Mouse (Mus musculus) MN1 (cell line): ENCODE results near the gene Tnnt3.

Experiments
- DNase-seq: peaks from one replicate; pipeline ENCODE4 v3.0.0-alpha.2; 2016; ENCODE audit warnings: low spot score

Tnnt3 gene

DNA sequence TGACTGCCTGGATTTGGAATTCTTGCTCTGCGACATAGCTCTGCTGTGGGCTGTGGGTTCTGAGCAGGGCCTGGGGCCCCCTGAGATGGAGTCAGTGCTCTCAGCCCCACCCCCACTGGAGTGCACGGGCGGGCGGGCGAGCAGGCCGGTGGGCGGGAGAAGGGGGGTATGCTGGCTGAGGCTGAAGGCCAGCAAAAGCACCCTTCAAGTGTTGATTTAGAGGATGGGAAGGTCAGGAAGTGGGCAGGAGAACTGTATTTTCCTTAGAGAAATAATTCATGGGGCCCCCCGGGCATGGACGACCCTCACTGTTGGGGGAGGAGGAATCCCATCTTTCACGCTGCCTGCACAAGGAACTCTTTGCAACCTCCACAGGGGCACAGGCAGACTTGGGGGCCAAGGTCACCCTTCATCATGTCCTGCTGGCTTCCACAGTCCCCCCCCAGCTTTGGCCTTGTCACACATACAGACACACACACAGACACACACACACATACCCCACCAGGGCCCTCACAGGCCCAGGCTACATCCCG lies 44.2 kb downstream of the Tnnt3 start:
- no peak for DNase-seq

DNA sequence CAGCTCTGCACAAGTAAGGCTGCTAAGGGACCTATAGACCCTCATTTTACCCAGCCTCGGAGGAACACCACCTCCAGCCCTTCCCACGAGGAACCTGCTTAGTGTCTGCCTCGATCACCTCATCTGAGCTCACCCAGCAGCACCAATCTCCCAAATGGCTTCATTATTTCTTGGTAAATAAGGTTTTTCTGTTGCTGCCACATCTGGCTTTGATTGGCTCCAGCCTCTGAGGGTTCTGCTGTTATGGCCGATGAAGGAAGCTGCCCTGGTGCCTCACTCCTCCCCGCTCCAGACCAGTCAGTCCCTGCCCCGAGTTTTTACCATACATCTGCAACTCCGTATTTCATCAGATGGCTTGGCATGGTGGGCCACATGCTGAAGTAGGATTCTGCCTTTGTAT lies 47.3 kb downstream of the Tnnt3 start:
- DNase-seq, result no peak

DNA sequence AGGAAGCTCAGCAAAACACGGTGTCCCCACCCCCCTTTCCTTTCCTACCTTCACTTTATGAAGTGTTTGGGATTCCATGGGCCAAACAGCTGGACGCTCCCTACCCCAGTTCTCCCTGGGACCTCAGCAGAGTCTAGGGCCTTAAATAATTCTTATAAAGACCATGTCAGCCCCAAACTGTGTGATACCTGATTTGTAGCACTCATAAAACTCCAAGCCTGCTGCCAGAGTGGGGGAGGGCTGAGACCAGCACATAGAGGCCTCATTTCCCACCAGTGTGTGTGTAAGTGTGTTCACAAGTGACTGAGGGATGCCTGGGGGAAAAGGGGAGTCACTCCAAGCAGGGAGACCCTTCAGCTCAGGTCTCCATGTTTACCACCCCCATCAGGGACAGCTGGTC lies 49.2 kb downstream of the Tnnt3 start:
- no peak for DNase-seq

DNA sequence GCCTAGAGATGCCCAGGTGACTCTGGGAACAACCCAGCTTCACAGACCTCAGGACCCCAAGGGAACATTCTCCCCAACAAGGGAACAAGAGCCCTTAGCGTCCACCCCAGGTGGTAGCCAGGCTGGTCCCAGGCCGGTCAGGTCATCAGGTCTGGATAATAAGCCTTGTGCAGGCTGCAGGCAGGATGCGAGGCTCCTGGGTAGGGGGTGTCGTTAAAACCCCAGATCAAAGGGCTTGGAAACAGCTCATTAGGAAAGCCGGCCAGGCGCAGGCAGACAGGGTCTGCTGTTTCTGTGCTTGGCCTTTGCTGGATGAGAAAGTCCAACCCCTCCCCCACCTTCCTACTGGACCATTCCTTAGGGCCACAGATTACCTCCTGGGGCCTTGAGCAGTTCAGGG lies 50.1 kb downstream of the Tnnt3 start:
- DNase-seq, result no peak

DNA sequence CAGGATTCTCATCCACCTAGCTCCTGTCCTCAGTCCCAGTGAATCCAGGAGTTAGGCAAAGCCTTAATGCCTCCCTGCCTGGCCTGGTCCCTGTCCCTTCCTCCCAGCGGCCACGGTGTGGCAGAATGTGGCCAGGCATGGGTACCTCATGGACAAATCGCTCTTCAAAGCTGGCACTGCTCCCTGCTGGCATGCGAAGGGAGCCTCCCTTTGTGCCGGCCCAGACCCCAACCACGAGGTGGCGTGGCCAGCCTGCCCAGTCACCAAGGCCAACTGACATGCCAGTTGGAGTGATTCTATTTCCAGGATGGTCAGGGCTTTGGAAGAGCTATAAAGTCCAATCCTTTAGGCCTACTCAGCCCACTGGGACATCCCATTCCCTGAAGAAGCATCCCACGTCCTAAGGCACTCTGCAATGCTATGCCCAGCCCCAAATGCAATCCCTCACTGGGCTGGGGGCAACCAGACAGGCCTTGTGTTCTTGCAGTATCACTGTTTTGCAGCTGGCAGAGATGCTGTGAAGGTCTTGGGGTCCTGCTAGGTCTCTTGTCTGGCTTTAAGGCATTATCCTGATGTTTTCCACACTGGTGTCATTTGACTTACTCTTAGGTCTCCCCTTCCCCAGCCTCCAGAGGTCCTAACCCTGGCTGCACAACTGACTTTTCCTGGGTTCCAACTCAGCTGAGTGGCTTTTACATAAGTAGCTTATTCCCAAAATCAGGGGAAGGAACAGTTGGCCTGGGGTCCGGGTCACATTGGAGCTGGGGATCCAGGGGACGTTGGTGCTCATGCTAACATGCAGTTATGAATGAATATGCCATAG lies 51.5 kb downstream of the Tnnt3 start:
- peak; percentile 75 for DNase-seq

DNA sequence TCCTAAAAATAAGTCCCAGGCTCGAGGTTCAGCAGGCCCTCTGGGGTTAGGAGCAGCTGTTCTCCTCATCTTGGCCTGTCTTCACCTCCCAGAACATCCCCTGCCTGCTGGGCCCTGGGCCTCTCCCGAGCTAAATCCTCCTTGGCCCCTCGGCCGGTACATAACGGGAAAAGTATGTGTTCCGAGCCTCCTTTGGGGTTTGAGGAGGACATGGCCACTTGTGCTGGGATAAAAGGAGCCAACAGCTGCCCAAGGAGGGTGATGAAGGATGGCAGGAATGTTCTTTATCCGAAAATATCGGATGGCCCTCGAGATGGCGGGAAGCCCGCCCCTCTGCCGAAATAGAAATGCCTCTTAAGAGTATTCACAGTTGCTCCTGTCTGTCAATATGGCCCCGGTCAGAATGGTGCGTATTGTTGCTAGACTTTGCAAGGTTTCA lies 52.3 kb downstream of the Tnnt3 start:
- DNase-seq, result no peak

DNA sequence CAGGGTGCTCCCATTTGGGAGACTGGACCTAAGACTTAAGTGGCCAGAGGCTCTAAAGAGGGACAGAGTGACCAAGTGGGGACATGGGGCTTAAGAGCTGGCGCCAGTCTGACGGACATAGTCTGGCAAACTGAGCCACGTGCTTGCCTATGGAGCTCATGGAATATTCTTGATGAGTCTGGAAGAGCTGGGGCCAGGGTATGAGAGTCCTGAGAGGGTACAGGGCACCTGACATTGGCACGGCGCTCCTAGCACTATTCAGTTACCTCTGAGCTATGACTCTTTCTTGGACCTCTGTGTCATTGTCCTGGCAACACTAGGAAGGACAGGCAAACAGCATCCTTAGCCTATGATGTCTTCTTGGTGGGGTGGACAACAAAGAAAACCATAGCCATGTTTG lies 53.1 kb downstream of the Tnnt3 start:
- DNase-seq, result no peak

DNA sequence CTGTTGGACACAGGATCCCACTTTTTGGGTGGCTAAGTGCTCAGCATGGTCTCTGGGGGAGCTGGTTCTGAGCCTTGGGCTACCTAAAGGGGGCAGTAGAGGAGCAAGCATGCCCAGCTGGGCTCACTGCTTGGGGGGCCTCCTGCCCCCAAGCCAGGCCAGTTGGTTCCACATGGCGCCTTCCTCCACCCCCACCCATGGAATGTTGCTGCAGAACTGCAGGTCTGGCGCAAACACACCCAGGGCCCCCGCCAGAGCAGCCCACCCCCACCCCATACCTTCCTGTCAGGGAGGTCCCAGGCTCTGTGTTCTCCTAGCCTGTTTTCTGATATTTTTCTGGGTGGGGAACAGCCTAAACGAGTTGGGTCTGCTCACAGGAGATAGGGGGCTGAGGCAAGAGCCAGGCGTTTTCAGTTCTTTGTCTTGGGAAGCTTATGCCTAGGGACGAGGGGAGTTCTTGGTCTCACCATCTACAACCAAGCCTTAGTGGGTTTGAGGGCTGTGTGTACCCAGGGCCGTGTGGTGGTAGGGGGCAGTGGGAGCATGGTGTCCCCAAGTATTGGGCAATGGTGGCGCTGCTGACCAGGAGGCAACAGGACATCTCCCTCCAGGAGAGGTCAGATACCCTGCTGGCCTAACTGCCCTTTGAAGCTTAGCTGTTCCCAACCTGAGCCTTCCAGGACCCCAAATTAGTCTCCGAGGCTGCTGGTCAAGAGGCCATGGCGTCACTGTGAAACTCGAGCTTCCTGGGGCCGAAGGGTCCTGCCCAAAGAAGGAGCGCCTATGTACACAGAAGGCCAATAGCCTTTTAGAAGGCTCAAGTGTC lies 54.2 kb downstream of the Tnnt3 start:
- DNase-seq, result no peak

DNA sequence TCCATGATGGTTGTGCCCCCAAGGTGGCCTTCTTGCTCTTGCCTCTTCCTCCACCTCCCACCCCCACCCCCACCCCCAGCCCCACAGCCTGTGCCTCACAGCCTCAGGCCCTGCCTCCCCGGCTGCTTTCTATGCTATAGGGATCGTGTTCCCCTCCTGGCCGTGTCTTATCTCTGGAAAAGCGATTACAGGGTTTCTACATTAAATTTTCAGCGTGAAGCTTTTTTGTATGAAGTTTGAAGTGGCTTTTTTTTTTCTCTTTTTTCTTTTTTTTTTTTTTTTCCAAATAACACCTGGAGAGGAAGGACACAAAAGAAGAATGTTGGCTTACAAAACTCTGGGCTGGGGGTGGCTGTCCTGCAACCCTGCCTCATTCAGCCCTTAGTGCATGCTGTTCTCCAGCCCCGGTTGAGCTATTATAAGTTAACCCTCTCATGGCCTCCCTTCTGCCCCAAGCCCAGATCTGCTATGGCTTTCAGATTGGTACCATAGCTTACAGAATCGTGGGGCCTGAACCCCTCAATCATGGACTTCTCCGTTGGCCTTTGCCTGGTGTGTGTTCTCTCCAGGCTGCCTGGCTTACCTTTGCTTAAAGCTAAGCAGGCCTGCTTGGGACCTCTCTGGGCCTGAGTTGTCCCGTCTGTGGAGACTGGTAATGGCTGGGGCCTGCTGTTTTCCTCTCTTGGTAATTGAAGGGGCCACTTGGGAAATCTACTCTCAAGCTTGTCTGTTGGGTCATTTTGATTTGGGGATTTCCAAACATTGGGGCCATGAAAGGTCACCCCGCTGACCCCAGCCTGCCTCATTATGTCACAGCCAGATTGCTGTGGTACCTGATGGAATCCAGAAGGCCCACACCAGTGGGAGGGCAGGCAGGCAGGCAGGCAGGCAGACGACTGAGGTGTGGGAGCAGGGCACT lies 55.0 kb downstream of the Tnnt3 start:
- DNase-seq, result peak; percentile 73

DNA sequence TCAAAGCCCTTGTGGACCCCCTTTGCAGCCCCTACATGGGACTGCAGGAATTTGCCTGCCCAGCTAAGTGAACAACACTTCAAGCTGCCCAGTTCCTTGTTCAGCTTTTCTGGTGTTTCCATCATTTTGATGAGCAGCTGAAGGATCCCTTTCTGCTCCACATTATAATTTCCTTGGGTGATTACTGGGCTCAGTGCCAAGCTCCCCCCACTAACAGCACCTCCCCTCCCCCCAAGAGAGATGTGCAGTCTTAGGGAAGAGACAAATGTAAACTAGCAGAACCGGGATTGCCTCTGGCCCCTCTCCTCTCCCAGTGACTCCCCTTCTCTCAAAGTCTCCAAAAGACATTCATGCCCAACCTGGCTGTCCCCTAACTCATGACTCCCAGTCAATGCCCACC lies 56.0 kb downstream of the Tnnt3 start:
- DNase-seq, result no peak

DNA sequence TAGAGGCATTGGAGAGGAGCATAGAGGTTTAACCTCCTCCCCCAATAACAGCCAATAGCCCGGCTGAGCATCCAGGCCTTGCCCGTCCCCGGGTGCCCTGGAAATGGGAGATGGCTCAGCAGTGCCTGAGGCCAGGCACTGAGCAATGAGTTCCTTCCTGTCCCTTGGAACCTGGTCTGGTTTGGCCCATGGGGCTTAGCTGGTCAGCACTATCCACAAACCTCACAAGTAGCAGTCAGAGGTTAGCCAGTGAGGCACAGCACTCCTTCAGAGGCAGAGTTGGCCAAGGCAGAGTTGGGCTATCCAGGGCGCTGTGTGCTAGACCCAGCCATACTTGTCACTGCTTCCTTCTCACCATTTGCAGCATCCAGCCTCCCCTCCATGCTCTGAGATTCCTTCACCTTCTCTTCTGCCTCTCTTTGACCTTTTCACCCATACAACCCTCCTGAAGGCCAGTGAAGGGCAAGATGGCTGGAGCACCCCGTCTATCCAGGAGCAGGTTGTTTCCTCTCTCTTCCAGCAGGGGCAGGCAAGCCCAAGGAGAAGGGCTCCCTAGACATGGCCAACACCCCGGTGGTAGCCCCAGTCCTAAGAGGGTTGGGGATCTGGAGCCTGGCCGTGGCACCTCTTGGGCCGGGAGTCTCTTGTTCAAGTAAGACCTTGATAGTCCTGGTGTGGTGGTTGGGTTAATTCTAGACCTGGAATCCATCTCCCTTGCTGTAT lies 56.9 kb downstream of the Tnnt3 start:
- no peak for DNase-seq

DNA sequence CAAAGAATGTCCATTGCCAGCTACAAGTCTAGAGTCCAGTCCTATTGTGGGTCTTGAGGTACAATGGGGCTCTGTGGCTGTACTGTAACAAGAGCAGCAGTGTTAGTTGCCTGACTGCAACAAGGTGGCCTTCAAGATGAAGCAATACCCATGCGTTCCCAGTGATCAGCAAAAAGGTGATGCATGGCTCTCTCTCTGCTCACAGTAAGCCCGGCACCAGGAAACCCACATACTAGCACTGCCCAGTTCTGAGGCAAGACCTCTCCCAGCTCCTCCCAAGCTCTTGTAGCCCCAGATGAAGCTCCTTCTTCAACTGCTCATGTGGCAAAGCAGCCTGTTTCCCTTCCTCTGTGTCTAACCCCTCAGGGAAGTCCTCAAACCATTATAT lies 57.4 kb downstream of the Tnnt3 start:
- no peak for DNase-seq

DNA sequence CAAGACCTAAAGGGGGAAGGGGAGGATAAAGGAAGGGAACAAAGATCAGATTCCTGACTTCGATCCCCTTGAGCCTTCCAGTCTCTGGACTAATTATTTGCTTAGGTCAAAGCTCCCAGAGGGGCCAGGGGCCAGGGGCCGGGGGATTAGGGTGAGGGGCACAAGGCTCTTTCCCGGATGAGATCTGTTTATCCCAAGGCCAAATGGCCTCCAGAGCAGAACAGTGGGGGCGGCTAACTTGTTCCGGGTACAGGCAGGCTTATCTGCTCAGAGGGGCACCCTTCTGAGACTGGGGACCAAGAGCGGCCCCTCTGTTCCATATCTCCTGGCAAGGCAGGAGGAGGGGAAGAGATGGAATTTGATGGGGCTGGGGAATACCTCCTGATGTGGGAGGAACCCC lies 59.1 kb downstream of the Tnnt3 start:
- DNase-seq, result no peak

DNA sequence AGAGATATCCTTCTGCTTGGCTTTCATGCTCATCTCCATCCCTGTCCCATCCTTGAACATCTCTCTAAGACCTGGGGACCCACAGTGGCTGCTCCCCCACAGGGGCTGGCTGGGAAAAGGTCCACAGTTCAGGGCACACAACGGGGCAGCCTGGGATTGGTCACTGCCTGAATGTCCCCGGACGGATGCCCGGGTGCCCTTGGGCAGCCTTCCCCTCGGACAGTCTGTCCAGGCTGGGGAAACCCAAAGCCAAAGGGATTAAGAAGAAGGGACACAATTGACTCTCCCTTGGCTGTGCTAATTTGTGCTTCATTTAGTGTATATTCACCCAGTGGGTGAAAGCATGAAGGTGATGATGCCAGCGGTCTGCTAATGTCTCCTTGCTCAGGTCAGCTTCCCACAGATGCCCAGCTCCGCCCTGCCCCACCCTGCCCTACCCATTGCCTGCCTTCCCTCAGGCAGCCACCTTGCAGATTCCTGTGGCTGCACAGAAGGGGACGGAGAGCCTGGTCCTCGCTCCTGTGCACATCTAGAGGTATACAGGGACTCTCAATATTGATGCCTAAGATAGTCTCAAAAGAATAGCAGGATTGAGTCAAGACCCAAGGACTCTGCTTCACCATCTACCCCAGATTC lies 60.0 kb downstream of the Tnnt3 start:
- DNase-seq, result no peak

DNA sequence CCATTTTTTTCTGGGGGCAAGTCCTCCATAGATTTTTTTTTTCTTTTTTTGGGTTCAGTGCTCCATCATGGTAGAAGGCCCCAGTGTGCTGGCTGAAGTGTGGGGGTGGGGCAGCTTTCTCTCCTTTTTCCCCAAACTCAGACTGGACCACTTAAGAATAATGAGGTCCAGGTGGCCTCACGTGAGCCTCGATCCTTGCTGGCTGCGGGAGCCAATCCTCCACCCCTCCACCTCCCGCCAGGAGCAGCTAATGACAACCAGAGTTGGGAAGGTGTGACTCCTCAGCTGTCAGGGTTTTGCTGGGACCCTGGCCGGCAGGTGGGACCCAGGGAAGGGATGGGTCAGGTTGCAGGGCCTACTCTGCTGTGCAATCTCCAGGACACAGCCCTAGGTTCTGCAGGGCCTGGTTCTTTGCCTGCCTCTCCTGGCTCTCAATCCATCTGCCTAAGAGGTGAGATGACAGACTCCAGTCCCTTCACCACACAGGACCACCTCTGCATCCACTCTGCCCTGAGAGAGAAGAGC lies 61.1 kb downstream of the Tnnt3 start:
- no peak for DNase-seq

DNA sequence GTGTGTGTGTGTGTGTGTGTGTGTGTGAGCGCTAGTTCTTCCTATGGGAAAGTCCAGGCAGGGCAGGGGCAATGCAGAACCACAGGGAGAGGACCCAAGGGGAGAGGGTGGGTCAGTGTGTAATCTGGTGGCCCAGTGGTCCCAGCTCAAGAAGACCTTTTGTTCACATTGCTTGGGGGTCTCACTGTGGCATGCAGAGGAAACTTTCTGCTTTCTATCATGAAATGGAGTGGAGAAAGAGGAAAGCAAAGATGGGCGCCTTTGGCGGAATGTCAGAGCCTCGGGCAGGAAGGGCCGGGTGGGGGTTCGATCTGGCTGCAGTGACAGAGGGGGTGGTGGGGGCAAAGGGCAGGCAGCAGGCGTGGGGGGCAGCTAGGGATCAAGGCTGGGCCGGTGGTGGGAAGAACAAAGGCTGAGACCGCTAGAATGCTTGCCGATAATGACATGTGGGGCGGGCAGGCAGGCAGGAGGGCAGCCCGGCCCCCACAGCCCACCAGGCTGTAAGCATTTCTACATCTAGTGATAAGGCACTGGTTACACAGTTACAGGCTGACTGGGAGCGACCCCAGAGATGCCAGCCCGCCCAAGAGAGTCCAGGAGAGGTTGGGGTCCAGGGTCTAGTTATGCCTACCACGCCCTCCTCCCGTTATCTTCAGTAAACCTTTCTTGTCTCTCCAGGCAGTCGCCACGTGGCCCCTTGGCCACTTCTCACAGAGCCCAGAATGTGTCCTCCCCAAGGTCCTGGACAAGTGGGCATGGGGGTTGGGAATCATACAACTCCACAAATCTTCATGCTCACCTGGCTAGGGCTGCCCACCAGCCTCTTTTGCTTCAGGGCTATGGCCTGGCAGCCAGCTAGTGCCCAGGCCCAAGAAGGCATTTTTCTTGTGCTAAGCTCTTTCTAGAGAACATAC lies 62.6 kb downstream of the Tnnt3 start:
- no peak for DNase-seq

DNA sequence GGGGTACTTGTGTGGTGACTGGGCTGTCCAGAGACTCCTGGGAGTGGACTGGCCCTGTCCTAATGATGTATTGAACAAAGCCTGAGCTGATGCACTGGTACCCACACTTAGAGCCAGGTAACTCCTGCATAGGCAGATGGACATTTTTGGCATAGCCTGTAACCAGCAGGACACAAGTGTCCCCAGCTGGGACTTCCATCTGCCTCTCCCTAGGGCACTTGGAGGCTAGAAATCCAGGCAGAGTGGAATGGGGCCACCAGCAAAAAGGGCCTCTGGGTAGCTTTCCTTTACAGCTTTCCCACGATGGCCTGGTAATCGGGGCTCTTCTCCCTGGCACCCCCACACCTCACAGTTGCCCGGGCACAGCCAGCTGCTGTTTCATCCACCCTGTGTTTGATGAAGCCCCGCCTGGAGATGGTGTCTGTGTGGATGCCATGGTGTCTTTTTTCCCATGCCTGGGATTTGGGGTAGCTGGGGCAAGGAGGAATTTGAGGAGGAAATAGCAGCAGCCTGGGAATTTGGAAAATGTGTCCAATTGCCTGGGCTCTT lies 63.3 kb downstream of the Tnnt3 start:
- no peak for DNase-seq

DNA sequence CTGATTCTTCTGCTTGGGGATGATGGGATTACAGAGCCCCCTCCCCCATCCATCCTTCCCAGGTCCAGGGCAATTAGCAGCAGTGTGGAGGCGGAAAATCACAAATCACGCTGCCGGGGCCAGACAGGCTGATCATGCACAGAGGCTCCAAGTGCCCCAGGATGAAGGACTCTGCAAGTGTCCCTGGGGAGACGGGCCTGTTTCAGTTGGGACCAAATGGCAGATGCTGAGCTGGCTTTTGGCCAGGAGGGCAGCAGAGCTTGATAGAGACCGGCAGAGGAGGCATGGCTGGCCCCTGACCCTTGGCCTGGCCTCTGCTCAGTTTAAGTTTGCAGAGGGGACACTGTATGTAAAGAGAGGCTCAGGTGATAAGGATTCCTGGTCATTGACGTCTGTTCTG lies 64.5 kb downstream of the Tnnt3 start:
- peak; percentile 82 for DNase-seq

DNA sequence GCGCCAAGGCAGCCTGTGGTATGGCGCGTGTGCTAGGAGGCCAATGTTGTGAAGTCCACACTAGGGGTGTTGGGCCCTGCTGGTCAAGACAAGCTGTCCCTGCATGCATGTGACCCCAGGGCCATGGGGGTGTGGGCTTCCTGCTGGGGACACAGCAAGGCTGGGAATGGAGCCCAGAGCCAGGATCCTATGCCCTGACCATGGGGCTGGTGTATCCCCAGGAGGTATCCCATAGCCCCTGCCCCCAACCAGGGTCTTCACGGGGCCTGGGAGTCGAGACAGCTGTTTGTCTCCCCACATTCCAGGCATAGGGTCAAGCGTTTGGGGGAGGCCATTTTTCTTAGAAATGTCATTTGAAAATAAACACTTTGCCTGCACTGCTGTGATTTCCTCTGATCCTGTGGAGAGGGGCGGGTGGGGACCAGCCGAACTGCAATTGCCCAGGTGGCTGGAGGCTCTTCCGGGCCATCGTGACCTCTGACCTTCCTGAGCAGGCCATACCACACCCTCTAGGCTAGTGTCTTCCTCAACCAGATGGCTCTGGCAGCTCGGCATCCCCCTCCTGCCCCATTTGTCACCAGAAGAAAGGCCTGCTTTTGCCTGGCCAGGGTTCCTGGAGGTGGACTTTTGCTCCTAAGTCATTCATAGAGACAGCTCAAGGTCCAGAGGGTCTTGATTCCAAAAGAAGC lies 66.5 kb downstream of the Tnnt3 start:
- DNase-seq, result no peak
